Mouse (Mus musculus): ENCODE results near the gene Ptpra.

Gene Ptpra

DNA sequence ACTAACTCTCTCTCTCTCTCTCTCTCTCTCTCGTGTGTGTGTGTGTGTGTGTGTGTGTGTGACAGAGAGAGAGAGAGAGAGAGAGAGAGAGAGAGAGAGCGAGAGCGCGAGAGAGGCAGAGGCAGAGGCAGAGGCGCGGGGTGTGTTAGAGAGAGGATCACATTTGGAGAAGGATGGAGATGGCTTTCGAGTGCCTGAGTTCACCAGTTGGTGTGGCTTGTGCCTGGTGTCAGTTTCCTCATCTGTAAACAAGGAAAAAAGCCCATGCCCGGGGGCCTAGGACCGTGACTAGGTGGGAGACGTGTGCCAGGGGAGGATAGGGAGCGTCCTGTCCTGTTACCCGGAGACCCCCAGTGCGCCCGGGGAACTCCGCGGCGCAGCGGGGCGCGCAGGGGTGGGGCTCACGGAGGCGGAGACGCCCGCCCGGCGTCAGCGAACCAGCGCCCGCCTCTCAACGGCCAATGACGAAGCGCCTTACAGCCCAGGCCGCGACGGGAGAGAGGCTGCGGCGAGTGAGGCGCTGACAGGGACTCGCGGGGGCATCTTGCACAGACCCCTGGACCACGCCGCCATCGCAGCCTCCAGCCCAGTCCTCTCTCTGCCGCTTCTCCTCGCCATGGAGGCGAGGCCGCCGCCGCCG lies at the start of gene Ptpra:
TSS of gene Ptpra (plus strand) at position 485 of the 640 bp plus-strand sequence.
- peak; percentile 94 for DNase-seq (ENCODE audit: low spot score)

DNA sequence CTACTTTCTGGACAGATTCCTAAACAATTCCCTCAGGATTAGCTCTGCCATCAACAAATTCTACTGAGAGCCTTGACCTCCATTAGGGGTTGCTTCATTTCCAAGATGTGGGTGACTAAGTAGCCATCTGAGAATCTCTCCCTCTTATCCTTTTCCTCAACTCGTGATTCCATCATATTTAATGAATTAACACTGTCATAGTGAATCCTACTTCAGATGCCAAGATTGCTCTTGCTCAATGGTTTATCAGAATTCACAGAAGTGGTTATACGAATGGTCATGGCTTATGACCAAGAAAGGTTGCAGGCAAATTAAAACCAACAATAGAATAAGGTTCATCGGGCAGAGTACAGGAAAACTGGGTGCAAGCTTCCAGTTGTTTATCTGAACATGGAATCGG lies 48.2 kb upstream of the Ptpra start:
- no peak for DNase-seq (ENCODE audit: low spot score)

DNA sequence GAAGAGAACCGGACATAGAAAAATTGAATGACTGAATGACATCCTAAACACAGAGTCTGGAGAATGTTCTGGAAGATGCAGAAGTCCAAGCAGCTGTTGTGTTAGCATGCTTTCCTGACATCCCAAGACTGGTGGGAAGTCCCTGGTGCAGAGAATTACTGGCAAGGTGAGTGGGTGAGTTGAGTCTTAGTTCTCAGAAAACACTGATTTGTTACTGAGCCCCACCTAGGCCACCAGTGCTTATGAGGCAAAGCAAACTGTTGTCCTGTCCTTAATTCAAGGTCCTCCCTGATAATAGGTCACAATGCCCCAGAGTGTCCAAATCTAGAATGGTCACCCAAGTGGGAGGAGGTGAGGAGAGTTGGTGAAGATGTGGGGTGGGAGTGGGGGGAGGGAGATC lies 45.1 kb upstream of the Ptpra start, which contains the start of the genes Gm28372 and 1700020A23Rik:
TSS of gene Gm28372 (plus strand) at position 301 of the 400 bp plus-strand sequence.
TSS of gene 1700020A23Rik (plus strand) at position 321 of the 400 bp plus-strand sequence.
- no peak for DNase-seq (ENCODE audit: low spot score)

DNA sequence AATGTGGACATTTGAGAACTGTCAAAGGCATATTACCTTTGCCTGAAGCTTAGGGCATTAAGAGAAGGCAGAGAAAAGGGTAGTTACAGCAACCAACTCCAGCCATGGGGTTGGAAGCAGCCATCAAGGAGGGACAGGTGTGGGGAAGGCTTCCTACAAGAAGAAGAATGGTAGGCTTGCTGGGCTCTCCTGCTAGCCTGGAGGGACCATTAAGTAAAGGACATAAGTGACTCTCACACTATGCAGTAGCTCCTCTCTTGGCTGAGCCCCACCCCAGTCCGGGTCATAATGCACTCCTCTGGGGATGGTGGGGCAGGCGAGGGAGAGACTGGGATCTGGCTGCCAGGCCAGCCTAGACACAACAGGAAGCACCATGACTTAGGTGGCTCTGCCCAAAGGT lies 43.9 kb upstream of the Ptpra start, which contains the start of gene Tmem239:
TSS of gene Tmem239 (plus strand) at position 301 of the 400 bp plus-strand sequence.
- DNase-seq (ENCODE audit: low spot score), result no peak

DNA sequence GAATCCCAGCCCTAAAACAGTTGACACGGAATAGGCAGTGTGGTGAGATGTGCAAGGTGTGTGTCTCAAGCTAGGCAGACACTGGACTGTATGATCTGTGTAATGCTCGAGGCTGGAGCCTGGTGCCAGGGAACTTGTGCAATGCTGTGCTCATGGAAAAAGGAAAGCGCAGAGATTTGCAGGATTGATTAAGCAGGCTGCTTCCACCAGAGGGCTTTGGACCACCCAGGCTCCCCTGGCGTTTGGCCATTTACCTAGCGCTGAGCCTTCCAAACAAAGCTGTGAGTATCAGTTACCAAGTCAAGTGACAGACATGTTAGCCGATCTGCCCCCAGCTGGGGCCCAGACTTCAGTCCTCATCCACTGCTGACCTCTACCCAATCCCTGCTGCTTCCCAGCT lies 41.9 kb upstream of the Ptpra start:
- DNase-seq (ENCODE audit: low spot score), result no peak

DNA sequence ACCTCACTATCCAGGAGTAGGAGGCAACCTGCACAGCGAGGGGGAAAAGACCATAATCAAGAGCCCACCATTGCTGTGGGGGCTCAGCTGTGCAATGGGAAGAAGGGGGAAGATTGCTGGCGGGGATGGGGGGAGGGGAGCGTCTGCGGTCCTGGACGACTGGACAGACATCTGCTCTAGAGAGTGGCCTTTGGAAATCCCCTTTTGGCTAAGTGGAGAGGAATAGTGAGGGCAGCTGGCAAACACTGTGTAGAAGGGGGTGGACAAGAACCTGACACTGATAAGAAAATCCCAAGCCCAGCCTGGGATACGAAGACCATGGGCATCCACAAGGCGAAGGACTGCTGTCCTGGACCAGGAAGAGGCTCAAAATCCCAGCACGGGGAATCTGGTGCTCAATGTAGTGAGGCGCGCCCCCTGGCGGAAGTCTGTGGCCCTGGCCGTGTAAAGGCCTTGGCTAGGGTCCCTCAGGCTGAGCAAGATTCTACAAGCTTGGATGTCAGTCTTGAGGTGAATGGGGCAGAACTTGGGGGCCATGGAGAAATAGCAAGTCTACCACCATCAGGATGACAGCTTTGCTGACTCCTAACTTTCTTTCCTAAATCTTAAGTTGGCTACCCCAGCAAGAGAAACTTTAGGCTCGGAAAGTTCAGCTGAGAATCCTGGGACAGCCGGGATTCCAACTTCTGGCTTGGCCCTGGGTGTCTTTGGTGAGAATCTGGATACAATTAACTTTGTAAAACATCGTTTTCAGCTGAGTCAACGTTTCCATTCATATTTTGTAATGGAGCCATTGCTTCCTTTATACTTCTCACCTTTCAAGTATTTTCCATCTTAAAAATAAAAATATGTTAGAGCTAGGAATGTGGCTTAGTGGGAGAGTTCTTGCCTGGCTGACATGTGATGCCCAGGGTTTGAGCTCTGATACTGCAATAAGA lies 38.3 kb upstream of the Ptpra start:
- peak; percentile 96 for DNase-seq (ENCODE audit: low spot score)

GRCm38 (mm10) chr2:130412775-130413174 lies 37.3 kb upstream of the Ptpra start:
- DNase-seq (ENCODE audit: low spot score), result no peak

DNA sequence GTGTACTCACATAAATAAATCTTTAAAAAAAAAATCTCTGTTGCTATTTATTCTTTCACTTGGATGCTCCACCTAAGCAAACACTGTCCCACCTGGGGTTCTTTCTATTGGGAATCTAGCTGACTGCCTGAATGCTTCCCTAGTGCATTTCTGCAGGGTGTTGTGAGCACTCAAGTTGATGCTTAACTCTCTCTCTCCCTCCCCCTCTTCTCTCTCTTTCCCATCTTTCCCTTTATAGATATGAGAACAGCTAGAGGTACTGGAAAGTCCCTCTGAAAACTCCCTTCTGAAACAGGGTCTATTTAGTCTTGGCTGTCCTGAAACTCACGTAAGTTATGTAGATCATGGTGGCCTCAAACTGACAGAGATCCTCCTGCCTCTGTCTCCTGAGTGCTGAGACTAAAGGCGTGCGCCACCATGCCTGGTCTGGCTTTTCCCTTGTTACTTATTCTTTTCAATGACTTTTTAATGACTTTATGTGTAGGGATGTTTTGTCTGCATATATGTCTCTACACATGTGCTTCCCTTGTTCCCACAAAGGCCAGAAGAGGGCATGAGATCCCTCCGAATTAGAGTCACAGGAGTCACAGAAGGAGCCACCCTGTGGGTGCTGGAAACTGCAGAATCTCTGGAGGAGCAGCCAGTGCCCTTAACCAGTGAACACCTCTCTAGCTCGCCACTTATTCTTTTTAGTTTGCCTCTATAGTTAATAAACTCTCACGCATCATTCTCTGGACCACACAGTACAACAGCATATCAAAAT lies 35.8 kb upstream of the Ptpra start:
- no peak for DNase-seq (ENCODE audit: low spot score)

DNA sequence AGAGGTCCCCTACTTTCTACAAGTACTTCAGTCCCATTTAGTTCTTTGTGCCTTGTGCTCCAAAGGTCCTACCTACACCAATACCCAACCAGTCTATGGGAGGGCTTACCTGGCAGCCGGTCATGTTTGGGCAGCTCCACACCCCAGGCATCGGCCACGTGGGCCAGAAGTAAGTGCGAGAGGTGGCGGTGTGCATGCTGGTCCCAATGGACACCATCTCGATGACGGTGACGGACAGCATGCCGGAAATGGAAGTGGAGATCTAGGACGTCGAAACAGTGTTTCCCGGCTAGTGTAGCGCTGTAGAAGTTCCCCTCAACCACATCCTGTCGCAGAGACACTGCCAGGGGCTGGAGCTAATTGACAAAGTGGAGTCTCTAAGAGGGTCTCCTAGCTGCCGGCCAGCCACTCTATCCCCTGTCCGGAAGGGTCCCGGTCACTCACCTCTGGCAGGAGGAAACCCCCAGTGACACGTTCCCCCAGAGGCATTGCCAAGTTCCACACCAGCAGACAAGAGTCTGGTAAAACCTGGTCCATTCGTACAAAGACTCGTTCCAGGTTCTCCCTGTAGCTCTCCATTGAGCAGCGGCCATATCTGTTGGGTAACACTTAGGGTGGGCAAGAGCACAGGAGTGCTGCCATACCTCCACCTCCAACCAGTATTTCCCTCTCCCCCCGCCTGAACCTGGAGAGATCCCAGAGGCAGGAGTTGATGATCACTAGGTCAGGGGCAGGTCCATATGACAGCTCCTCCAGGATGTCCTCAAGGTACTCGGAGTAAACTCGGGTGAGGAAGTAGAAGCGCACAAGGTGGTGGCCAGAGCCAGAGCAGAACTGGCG lies 28.1 kb upstream of the Ptpra start:
- no peak for DNase-seq (ENCODE audit: low spot score)

DNA sequence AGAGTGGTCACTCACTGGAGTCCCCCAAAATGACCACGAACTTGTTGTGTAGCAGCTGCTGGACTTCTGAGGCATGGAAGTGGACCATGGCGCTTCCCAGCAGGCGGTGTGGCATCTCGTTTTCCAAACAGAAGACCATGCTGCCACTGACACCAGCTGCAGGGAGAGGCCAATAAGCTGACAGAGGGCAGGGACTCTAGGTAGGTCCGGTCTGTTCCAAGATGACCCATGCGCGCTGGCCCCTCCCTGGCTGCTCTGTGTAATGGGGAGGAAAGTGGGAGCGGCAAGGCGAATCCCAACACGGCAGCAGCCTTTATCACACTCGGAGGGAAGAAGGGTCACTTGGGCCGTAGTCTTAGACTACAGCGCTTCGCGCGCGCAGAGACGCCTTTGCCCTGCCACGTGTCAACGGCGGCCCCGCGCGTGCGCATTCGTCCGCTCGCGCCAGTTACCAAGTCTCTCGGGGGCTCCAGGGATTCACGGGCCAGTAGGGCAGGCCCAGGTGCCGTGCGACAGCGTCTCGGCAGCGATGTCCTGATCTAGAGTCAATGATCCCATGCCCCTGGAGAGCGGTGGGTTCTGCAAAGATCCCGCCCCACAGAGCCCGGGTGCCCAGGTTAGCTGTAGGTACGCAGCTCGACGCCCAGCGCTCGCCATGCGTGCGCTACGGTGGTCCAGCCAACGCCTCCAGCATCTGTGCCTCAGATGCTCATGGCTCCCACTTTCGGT lies 26.5 kb upstream of the Ptpra start:
- DNase-seq (ENCODE audit: low spot score), result peak; percentile 88

- DNase-seq (ENCODE audit: low spot score), result peak; percentile 94
Measured at GRCm38 (mm10) chr2:130424126-130424853, 25.8 kb upstream of the Ptpra start, which contains the start of the genes Vps16 and Pced1a. Gene Vps16, plus strand, starts transcription at chr2:130424339. Gene Pced1a, minus strand, starts transcription at chr2:130424701.

GRCm38 (mm10) chr2:130425112-130425511 lies 25.0 kb upstream of the Ptpra start:
- DNase-seq (ENCODE audit: low spot score), result no peak

DNA sequence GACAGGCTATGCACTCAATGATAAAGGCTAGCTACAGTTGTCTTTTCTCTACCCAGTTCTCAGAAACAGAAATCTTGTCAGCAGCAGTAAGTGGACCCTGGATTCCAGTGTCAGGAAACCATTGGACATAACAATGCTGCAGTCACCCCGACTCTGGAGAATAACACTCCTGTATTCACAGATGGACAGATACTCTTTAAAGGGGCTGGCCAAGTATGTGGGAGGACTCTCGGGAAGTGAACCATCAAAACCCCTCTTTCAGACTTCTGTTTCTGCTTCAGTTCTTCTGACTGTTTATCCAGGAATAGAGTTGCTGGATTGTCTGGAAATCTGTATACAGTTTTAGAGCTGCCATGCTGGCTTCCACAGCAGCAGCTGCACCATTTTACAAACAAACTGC lies 20.2 kb upstream of the Ptpra start:
- DNase-seq (ENCODE audit: low spot score), result no peak

DNA sequence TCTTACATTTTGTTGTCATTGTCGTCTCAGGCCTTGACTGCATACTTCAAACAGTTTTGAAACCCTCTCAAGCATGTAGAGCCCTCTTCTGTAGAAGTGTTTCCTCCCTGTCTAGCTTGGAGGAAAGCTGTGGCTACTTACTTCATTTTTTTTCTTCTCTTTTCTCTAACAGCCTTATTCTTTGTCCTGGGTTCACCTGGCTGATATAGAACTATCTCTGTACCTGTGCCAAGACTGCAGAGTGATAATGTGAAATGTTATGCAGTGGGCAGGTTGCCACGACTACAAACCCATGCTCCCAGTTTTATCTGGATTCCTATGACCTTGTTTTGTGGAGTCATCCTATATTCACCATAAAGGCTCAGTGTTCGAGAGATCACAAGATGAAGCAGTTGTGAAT lies 19.6 kb upstream of the Ptpra start:
- DNase-seq (ENCODE audit: low spot score), result no peak

DNA sequence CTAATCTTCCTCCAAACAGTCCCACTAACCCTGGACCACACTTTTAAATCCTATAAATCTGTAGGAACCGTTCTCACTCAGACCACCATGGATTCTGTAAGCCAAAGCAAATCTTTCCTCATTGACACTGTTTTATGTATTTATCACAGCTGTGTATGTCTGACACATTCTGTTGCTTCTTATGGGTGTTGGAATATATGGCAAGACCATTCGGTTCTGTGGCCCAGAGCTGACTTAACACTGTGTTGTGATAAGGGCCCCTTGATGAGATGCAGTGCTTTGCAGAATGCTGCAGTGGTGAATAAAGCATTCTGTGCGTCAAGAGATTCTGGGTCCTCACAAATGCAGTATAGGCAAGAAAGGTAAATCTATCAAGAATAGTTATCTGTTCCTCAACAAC lies 17.9 kb upstream of the Ptpra start:
- no peak for DNase-seq (ENCODE audit: low spot score)

- DNase-seq (ENCODE audit: low spot score), result no peak
Measured at GRCm38 (mm10) chr2:130433152-130433551, 16.9 kb upstream of the Ptpra start.

DNA sequence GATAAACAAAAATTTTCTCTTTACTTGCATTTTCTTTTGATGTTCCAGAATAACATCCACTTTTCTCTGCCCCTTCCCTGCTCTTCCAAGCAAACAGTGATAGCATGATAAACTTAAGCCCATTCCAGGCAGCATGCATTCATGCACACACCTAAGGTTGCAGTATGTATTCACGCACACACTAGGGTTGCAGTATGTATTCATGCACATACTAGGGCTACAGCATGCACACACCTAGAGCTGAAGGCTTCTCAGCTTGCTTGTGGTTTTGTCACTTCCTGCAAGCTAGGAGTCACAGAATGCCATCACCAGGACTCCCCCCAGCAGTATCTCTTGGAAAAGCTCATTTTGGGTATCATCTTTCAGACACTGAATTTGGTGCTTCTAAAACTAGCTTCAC lies 13.3 kb upstream of the Ptpra start:
- DNase-seq (ENCODE audit: low spot score), result no peak

GRCm38 (mm10) chr2:130438861-130439260 lies 11.2 kb upstream of the Ptpra start:
- DNase-seq (ENCODE audit: low spot score), result no peak

GRCm38 (mm10) chr2:130439840-130440480 lies 10.1 kb upstream of the Ptpra start:
- DNase-seq (ENCODE audit: low spot score), result no peak

Measured in testis, postnatal 10 days (tissue).